Mouse (Mus musculus) testis, adult 2 months (tissue): ENCODE data around the gene Asna1.

Source experiments
- CTCF ChIP-seq: fragments of 200-500 bp; IDR thresholded peaks from 2 replicates; pipeline ENCODE4 v1.5.1; 2012; ENCODE audit warnings: low read depth, mild to moderate bottlenecking, inconsistent platforms, low read length, moderate library complexity; ENCODE audit not compliant: control insufficient read depth, insufficient read depth, insufficient replicate concordance
- POLR2A ChIP-seq: fragments of 200-500 bp; IDR thresholded peaks from 2 replicates; pipeline ENCODE4 v1.6.1; 2012; ENCODE audit warnings: low read depth, mild to moderate bottlenecking, inconsistent platforms, low read length, moderate library complexity; ENCODE audit not compliant: control insufficient read depth

- TF ChIP-seq CTCF (no peak), POLR2A (no peak)
Observed at GRCm38 (mm10) chr8:84996978-84997377, 28.1 kb downstream of the Asna1 start.
